Mouse (Mus musculus) thymus, adult 2 months (tissue): ENCODE measurements around the gene Sema4d.

Source experiments
- CTCF ChIP-seq: fragments of 200-500 bp; IDR thresholded peaks from 2 replicates; pipeline ENCODE4 v1.5.1; 2012; ENCODE audit warnings: mild to moderate bottlenecking, control low read depth, low read length, moderate library complexity, borderline replicate concordance; ENCODE audit not compliant: control insufficient read depth, poor library complexity, insufficient read depth; ENCODE audit errors: extremely low read depth
- POLR2A ChIP-seq: fragments of 200-500 bp; IDR thresholded peaks from 2 replicates; pipeline ENCODE4 v1.6.1; 2012; ENCODE audit warnings: mild to moderate bottlenecking, low read length, control low read depth, moderate library complexity; ENCODE audit not compliant: control insufficient read depth, poor library complexity, insufficient read depth; ENCODE audit errors: extremely low read depth

DNA sequence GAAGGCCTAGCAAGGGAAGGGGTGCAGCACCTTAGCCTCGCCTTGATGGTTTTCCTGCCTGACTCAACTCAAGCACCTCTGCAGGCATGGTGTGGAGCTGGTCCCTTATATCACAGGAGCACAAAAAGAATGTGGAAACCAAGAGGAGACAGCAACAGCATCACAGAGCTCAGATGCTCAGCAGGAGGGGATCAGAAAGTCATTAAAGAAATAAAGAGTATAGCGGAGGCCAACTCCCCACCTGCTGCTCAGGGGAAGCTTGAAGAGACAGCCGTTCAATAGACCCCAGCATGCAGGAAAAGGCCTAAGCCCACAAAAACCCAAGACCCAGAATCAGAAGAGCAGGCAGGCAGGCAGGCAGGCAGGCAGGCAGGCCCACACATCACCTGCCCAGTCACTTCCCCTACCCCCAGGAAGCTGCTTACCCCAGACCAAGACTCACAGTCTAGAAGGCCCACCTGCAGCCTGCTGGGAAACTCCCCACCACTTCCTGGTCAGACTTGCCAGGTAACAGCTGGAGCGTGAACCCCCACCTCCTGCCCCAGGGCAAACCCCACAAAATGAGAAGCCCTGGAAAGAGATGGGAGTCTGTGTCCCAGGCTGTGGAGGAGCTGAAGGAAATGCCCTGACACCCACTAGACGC is 39.6 kb downstream of the Sema4d start:
- TF ChIP-seq POLR2A: no peak
- no peak for TF ChIP-seq CTCF
